8 mouse cellular contexts compared by ENCODE assay signal in genomic region chr19:53704895-53705823, GRCm38 (mm10). TPM values are rescaled to one million over a fixed set of nuclear protein-coding genes. Genes with fewer than 3 reads are reported as not detected.
DNase-seq lines count a peak whose midpoint lies in the region; ATAC-seq and TF ChIP-seq lines count a peak whose summit lies in the region.

No protein-coding gene starts in this region.

- H3K27me3 ChIP-seq in cerebellum, adult 2 months (ENCODE audit: control insufficient read depth, insufficient read depth, low read length): no peaks in the 10 kb centered on the region
- H3K27me3 ChIP-seq in intestine, embryonic 16.5 days (replicated peaks; ENCODE audit: control insufficient read depth, insufficient read depth, low read length): no peaks in the 10 kb centered on the region

- H3K4me1 ChIP-seq in cerebellum, adult 2 months (ENCODE audit: control insufficient read depth, insufficient read depth, low read length): no peaks in the 10 kb centered on the region
- H3K4me1 ChIP-seq in intestine, embryonic 16.5 days (ENCODE audit: control insufficient read depth, insufficient read depth, low read length): peaks cover 5% of the 10 kb centered on the region; the same call in 1 of the 2 replicates

- peak overlapping the region; percentile 88 for H3K4me2 ChIP-seq in intestine, embryonic 16.5 days (ENCODE audit: low read depth, low read length)

- no peaks in the 10 kb centered on the region for H3K9me3 ChIP-seq in intestine, embryonic 16.5 days (ENCODE audit: control insufficient read depth, low read length)

- H3K36me3 ChIP-seq in intestine, embryonic 16.5 days (ENCODE audit: control insufficient read depth, insufficient read depth, low read length): no peaks in the 10 kb centered on the region

- peak; percentile 89 for ATAC-seq in intestine, embryonic 16.5 days

- no peak overlapping the region for H3K27ac ChIP-seq in cerebellum, adult 2 months (ENCODE audit: insufficient read depth, low read length)
- no peak overlapping the region for H3K27ac ChIP-seq in intestine, embryonic 16.5 days (ENCODE audit: low read length)

- peak overlapping the region; percentile 45 for H3K4me3 ChIP-seq in cerebellum, adult 2 months (replicated peaks; ENCODE audit: insufficient read depth, low read depth, low read length)
- peak overlapping the region; percentile 48 for H3K4me3 ChIP-seq in intestine, embryonic 16.5 days (ENCODE audit: low read length)

- no peak for TF ChIP-seq POLR2A in cerebellum, adult 2 months (IDR thresholded peaks at IDR 0.05; ENCODE audit: borderline replicate concordance, insufficient read depth, low read length)

- peak; percentile 88 for DNase-seq in R1 (ENCODE audit: low read depth, low spot score)
- peak; percentile 56 for DNase-seq in cerebellum, adult 2 months
- DNase-seq in forelimb bud, embryonic 11.5 days (ENCODE audit: low read depth, low spot score): peak; percentile 69
- DNase-seq in left cerebral cortex, adult 8-10 months (ENCODE audit: low spot score in 2 of 2): peak; percentile 38 to 67
- peak; percentile 63 for DNase-seq in lung, postnatal 36 days
- peak; percentile 47 for DNase-seq in retina, postnatal 7 days (ENCODE audit: low read depth, low spot score)
- peak; percentile 62 for DNase-seq in urinary bladder, postnatal 14 days (ENCODE audit: low spot score)

- 5% methylated on average over 29 of the region's 29 CpGs for WGBS in cerebellum, adult 2 months
- 4% methylated on average over 29 of the region's 29 CpGs for WGBS in intestine, embryonic 16.5 days

- H3K9ac ChIP-seq in intestine, embryonic 16.5 days (ENCODE audit: low read depth, low read length): peak overlapping the region; percentile 70

- TF ChIP-seq CTCF in cerebellum, adult 2 months (IDR thresholded peaks at IDR 0.05; ENCODE audit: borderline replicate concordance, insufficient read depth, low read depth, low read length): peak; percentile 80

RNA-seq across cellular contexts. Expression of gene Rbm20, which starts 28.1 kb away (rescaled TPM):
- polyA plus RNA-seq in cerebellum, adult 2 months (2012; rRNA removed): 2.5 and 3.1 TPM in 2 replicates
- 0.83 and 1.1 TPM in 2 replicates for polyA plus RNA-seq in intestine, embryonic 16.5 days (2015; fragmentation: Nextera tagmentation; extraction: Ambion mirVana)
- 1 to 10 TPM; 4.7 to 6.5 (median 5.8) TPM for total RNA-seq in left cerebral cortex, adult 8-10 months (2022)
